Mouse (Mus musculus) heart, postnatal 0 days (tissue): ENCODE data around the gene Slc24a4.

ENCODE experiments used
- CTCF ChIP-seq: IDR thresholded peaks from 2 replicates; pipeline ENCODE4 v1.5.1; 2016; ENCODE audit warnings: antibody characterized with exemption, control low read depth, low read depth
- EP300 ChIP-seq: IDR thresholded peaks from 2 replicates; pipeline ENCODE4 v1.6.1; 2016; ENCODE audit warnings: antibody characterized with exemption, low read depth

DNA sequence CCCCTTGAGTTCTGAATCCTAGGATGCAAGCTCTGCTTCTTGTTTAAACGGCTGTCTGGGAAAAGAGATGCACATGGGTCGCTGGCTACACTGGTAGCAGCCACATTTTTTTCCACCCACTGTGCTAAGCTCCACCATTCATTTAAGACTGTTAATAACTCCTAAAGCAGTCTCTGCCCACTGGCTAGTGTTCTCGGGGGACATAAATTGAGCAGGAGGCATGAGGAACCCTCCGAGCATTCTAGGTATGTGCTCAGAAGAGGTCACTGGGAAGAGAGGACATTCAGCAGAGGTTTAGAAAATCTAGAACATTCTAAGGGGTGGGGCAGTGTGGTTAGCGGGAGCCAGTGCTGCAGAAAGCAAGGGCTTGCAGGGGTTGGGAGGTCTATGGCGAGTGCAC, 156.8 kb downstream of the Slc24a4 start:
- TF ChIP-seq EP300, result no peak
- no peak for TF ChIP-seq CTCF
